Mouse (Mus musculus) adrenal gland, postnatal 14 days (tissue): ENCODE data around the gene Fam71f2. TPM values are rescaled to one million over a fixed set of nuclear protein-coding genes. Genes with fewer than 3 reads are reported as not detected.

Experiments
- DNase-seq: peaks from one replicate; pipeline ENCODE4 v3.0.0; 2021; ENCODE audit warnings: mixed read lengths
- total RNA-seq: library from RNA; stranded (reverse); gene quantifications from 2 replicates; pipeline ENCODE4 v1.2.3, GENCODE M21; 2021

Fam71f2 gene
- total RNA-seq, 1 experiment from 2014 or later: not detected

- DNase-seq: peak; percentile 78
Observed at GRCm38 (mm10) chr6:29278513-29279267, 703 bp upstream of the Fam71f2 start.

GRCm38 (mm10) chr6:29280671-29281070 is 1.3 kb downstream of the Fam71f2 start:
- DNase-seq: no peak

DNA sequence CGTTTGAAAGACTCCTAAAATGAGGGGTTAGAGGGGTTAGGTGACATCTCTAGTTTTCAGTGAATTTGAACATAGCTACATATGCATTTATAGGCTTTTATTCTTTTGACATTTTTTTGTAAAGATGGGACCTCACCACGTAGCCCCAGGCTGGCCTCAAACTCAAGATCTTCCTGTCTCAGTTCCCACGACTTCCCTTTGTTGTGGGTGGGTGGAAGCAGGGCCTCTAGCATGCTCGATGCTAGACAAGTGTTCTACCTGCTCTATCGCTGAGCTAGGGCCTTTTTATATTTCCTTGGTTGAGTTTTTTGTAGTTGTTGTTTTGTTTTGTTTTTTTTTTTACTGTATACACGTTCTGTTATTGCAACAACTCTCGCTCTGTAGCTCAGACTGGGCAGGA is 7.5 kb downstream of the Fam71f2 start:
- no peak for DNase-seq

DNA sequence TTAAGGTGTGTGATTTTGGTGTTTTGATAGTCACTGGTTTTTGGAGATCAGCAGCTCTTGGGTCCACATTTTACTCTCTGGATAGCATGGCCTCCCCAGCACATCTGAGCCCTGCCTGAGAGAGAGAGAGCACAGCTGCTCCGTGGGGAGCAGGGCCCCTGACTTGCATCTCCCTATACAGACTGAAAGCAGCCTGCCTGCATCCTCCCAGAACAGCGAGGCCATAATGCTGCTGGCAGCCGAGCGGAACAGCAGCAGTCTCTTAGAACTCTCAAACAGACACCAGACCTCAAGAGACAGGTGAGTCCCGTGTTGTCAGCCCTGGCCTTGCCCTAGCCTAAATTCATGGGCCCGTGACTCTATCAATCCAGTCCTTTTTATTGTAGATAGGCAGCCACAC is 8.1 kb downstream of the Fam71f2 start:
- no peak for DNase-seq

GRCm38 (mm10) chr6:29287944-29288343 is 8.6 kb downstream of the Fam71f2 start:
- peak; percentile 28 for DNase-seq

DNA sequence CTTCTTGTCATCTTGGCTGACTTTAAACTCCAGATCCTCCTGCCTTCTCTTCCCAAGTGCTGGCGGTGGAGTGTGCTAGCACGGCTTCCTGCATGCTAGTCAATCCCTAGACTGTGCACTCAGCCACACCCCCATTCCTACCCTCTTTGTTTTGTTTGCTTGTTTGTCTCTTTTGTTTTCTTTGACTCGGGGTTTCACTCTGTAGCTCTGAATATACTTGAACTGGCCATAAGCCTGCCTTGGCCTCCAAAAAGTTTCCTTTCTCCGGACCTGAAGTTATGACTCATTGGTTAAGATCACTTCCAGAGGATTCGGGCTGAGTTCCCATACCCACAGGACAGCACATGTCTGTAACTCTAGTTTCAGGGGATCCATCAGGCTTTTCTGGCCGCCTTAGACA is 9.3 kb downstream of the Fam71f2 start:
- DNase-seq: no peak

GRCm38 (mm10) chr6:29299112-29299511 is 19.7 kb downstream of the Fam71f2 start:
- no peak for DNase-seq

DNA sequence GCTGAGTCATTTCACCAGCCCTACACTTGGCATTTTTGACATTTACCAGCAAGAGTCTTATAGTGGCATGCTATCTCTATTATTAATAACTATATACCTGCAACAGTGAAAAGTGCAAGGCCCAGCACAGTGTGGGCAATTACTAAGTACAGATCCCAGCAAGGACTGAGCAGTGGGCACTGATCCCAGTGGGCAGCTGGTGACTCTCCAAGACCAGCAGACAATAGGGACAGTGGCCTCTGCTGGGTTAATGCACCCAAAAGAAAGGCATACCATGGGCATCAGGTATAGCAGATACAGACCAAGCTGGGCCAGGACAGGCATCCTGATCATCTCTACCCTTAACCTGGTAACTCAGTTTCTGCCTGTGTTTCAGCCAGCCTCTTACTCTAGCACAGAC is 23.9 kb downstream of the Fam71f2 start:
- no peak for DNase-seq

- DNase-seq: no peak
Observed at GRCm38 (mm10) chr6:29303726-29304125, 24.3 kb downstream of the Fam71f2 start.

DNA sequence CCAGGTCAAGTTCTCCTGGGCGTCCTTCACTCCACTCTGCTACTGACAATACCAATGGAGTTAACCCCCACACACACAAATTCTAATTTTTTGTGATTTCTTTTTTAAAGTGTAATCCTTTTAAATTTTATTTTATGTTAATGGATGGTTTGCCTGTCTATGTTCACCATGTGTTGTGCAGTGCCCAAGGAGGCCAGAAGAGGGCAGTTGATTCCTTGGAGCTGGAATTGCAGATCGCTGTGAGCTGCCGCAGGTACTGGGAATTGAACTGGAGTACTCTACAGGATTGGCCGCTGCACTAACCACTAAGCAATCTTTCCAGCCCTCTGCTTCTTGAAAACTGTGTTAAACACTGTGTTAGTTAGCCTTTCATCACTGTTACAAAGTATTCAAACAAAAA is 26.1 kb downstream of the Fam71f2 start:
- DNase-seq: no peak

GRCm38 (mm10) chr6:29308846-29309605 is 29.6 kb downstream of the Fam71f2 start:
- DNase-seq: no peak

- DNase-seq: no peak
Observed at GRCm38 (mm10) chr6:29313690-29314202, 34.4 kb downstream of the Fam71f2 start.

GRCm38 (mm10) chr6:29317286-29317685 is 37.9 kb downstream of the Fam71f2 start:
- DNase-seq: no peak

GRCm38 (mm10) chr6:29317941-29318340 is 38.5 kb downstream of the Fam71f2 start:
- DNase-seq: no peak

GRCm38 (mm10) chr6:29318879-29319278 is 39.5 kb downstream of the Fam71f2 start, which contains the start of gene Fam71f1:
TSS of gene Fam71f1 (plus strand) at chr6:29319140.
- DNase-seq: peak; percentile 85

DNA sequence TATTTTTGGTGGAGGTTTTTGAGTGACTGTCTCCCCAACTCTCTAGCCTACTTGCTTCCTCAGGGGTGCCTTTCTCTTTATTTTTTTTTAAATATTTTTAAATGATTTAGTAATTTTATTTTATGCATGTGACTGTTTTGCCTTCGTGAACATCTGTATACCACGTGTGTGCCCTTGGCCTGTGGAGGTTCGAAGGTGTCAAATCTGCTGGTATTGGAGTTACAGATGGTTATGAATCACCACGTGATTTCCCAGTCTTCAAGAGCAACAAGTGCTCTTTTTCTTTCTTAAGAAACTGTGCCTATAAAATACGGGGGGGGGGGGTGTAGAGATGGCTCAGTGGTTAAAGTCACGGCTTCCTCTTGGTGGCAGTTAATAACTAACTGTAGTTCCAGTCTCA is 42.2 kb downstream of the Fam71f2 start:
- no peak for DNase-seq

GRCm38 (mm10) chr6:29322147-29322546 is 42.8 kb downstream of the Fam71f2 start:
- no peak for DNase-seq

DNA sequence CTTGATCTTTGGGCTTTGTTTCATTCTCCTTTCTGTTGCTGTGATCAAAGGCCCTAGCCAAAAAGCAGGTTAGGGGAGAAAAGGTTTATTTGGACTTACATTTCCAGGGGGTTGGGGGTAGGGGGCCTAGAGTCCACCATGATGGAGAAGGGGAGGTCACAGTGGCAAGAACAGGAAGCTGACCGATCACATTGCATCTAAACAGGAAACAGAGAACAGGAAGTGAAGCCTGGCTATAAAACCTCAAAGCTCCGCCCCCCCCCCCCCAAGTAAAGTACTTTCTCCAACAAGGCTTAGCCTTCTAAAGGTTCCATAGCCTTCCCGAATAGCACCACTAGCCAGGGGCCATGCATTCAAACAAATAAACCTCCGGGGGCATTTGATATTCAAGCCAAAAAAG is 43.3 kb downstream of the Fam71f2 start:
- no peak for DNase-seq

DNA sequence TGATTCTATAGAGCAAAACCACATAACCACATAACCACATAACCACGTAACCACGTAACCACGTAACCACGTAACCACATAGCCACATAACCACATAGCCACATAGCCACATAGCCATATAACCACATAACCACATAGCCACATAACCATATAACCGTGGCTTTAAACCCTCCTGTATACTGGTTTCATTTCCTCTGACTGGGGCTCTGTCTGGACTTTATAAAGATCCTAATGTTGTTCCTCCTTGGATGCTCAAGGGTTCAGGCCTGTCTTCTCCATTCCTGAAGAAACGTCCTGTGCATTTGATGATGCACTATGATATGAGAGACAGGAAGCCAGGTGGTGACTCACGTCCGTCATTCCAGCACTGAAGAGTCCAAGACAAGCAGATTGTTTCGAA is 47.6 kb downstream of the Fam71f2 start:
- DNase-seq: no peak

- DNase-seq: no peak
Observed at GRCm38 (mm10) chr6:29329514-29329913, 50.1 kb downstream of the Fam71f2 start.
